Mouse (Mus musculus): Measurements from ENCODE around the gene Notch2. TPM values are rescaled to one million over a fixed set of nuclear protein-coding genes. Genes with fewer than 3 reads are reported as not detected.
A peak's percentile ranks its signal among the peaks of the same experiment; 100 is the strongest.

The Notch2 gene
- polyA plus RNA-seq, 1 experiment, result 16.3 TPM

DNA sequence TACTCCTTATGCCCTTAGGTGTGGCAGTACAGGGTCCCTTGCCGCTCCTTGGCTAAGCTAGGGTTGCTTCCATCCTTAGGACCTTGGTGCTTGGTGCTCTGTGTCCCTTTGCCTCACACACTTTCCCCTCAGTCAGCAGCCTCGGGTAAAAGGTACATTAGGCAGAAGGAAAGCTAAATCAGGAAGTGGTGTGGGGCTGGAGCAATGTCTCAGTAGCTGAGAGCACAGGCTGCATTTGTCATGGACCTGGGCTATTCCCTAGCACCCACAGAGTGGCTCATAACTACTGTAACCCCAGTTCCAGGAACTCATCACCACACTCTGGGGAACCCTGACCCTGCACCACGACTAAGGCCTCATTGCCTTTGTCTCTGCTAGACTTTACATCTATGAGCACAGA is 53.1 kb downstream of the Notch2 start:
- peaks cover 12% of the 10 kb centered on the region for H3K4me1 ChIP-seq (ENCODE audit: control insufficient read depth, insufficient read depth, low read length)
- TF ChIP-seq POLR2A (IDR thresholded peaks at IDR 0.05; ENCODE audit: low read depth, low read length), result no peak
- TF ChIP-seq CTCF (conservative IDR thresholded peaks at IDR 0.05; ENCODE audit: insufficient read depth, insufficient read length, low read depth, low read length), result no peak
- no peaks in the 10 kb centered on the region for H3K27me3 ChIP-seq (replicated peaks; ENCODE audit: control insufficient read depth, insufficient read depth, low read length)
- WGBS, result 51% methylated on average over 3 of the region's 3 CpGs
- H3K27ac ChIP-seq (ENCODE audit: insufficient read depth, low read depth, low read length), result no peak overlapping the region
- no peak for DNase-seq
- no peak overlapping the region for H3K4me3 ChIP-seq (ENCODE audit: insufficient read depth, low read depth, low read length)
- no peaks in the 10 kb centered on the region for H3K36me3 ChIP-seq (ENCODE audit: control insufficient read depth, insufficient read depth, low read length)

DNA sequence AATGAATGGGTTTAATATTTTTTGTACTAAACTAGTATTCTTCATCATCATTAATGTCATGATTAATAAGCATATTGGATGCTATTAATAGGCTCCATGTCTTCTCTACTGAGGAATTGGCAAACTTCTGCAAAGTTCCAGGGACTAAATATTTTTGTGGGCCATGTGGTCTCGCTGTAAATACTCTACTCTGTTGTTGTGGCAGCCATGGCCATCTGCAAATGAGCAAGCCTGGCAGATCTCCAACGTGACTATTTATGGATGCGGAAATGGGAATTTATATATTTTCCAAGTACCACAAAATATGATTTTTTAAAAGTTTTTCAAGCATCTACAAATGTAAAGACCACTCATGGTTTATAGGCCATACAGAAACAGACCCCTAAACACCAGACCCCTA is 54.1 kb downstream of the Notch2 start:
- TF ChIP-seq POLR2A (IDR thresholded peaks at IDR 0.05; ENCODE audit: low read depth, low read length) (no peak), CTCF (conservative IDR thresholded peaks at IDR 0.05; ENCODE audit: insufficient read depth, insufficient read length, low read depth, low read length) (no peak)
- Histone ChIP-seq H3K27me3 (replicated peaks; ENCODE audit: control insufficient read depth, insufficient read depth, low read length) (no peaks in the 10 kb centered on the region), H3K36me3 (ENCODE audit: control insufficient read depth, insufficient read depth, low read length) (no peaks in the 10 kb centered on the region), H3K27ac (ENCODE audit: insufficient read depth, low read depth, low read length) (no peak overlapping the region), H3K4me1 (ENCODE audit: control insufficient read depth, insufficient read depth, low read length) (peaks cover 12% of the 10 kb centered on the region), H3K4me3 (ENCODE audit: insufficient read depth, low read depth, low read length) (no peak overlapping the region)
- DNase-seq, result no peak
- WGBS, result 70% methylated on average over 3 of the region's 3 CpGs

DNA sequence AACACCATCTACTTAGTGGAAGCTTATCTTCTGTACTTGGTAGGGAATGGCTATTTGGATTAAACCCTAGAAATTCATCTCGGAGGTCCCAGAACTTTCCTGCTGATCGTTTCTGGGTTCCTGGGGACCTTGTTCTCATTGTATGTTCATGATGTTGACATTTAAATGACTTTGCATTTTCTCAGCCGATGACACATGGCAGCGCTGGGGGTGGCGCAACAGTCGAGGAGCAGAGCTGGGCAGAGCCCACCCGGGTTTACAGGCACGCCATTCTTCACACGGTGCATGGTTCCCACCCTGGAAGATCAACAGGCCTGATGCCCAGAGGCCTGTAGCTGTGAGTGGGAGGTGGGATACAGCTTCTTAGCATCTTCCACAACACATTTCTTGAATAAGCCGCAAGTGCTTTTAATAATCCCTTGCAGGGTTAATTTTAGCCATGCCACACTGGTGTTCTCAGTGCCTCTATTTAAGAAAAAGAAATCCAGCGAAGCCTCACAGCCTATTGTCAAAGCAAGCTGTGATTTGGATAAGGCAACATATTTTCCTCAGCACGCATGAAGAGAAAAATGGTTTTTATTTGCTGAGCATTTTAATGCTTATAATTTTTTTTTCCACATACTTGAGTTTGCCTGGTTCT is 54.6 kb downstream of the Notch2 start:
- Histone ChIP-seq H3K36me3 (ENCODE audit: control insufficient read depth, insufficient read depth, low read length) (no peaks in the 10 kb centered on the region), H3K27ac (ENCODE audit: insufficient read depth, low read depth, low read length) (no peak overlapping the region), H3K4me1 (ENCODE audit: control insufficient read depth, insufficient read depth, low read length) (peaks cover 9% of the 10 kb centered on the region), H3K27me3 (replicated peaks; ENCODE audit: control insufficient read depth, insufficient read depth, low read length) (no peaks in the 10 kb centered on the region), H3K4me3 (ENCODE audit: insufficient read depth, low read depth, low read length) (no peak overlapping the region)
- DNase-seq, result no peak
- 82% methylated on average over 12 of the region's 12 CpGs for WGBS
- no peak for TF ChIP-seq POLR2A (IDR thresholded peaks at IDR 0.05; ENCODE audit: low read depth, low read length)
- no peak for TF ChIP-seq CTCF (conservative IDR thresholded peaks at IDR 0.05; ENCODE audit: insufficient read depth, insufficient read length, low read depth, low read length)

DNA sequence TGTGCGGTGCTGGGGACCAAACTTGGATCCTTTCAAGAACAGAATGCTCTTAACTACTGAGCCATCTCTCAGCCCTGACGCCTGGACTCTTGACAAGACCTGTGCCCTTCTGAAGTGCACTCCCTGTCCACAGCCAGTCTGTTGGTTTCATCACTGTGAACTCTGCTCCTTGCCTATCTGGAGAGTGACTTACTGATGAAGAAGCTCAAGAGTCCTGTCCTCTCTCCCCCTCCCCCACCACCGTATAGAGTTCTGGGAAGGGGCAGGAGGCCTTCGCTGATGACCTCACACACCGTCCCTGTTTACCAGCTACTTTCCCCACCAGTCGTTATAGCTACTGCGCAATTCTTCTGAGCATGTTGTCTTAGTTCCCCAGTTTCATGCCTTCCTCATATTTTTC is 55.8 kb downstream of the Notch2 start:
- Histone ChIP-seq H3K27ac (ENCODE audit: insufficient read depth, low read depth, low read length) (no peak overlapping the region), H3K36me3 (ENCODE audit: control insufficient read depth, insufficient read depth, low read length) (no peaks in the 10 kb centered on the region; the same call in 1 of the 2 replicates), H3K27me3 (replicated peaks; ENCODE audit: control insufficient read depth, insufficient read depth, low read length) (no peaks in the 10 kb centered on the region), H3K4me3 (ENCODE audit: insufficient read depth, low read depth, low read length) (no peak overlapping the region), H3K4me1 (ENCODE audit: control insufficient read depth, insufficient read depth, low read length) (peaks cover 4% of the 10 kb centered on the region; the same call in 1 of the 2 replicates)
- TF ChIP-seq POLR2A (IDR thresholded peaks at IDR 0.05; ENCODE audit: low read depth, low read length) (no peak), CTCF (conservative IDR thresholded peaks at IDR 0.05; ENCODE audit: insufficient read depth, insufficient read length, low read depth, low read length) (no peak)
- DNase-seq, result peak; percentile 53
- 66% methylated on average over 7 of the region's 7 CpGs for WGBS

DNA sequence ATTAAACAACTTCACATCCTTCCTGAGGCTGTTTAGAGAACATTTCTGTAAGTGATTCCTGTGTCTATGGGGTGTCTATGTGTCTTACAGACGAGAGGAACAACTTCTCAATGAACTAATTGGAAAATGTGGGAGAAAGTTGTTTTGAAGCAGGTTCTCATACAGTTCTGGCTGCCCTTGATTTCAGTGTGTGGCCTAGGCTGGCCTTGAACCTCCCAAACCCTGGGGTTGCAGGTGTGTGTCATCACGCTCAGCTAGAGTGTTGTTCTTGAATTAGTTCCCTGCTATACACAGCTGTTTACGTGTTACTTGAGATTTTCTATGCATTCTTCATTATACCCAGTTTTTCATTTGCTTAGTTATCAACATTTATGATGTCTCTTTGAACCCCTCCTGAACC is 56.5 kb downstream of the Notch2 start:
- no peaks in the 10 kb centered on the region; the same call in 1 of the 2 replicates for H3K36me3 ChIP-seq (ENCODE audit: control insufficient read depth, insufficient read depth, low read length)
- peaks cover 4% of the 10 kb centered on the region; the same call in 1 of the 2 replicates for H3K4me1 ChIP-seq (ENCODE audit: control insufficient read depth, insufficient read depth, low read length)
- DNase-seq, result no peak
- no peak overlapping the region for H3K27ac ChIP-seq (ENCODE audit: insufficient read depth, low read depth, low read length)
- WGBS, result 89% methylated on average over 3 of the region's 3 CpGs
- H3K27me3 ChIP-seq (replicated peaks; ENCODE audit: control insufficient read depth, insufficient read depth, low read length), result no peaks in the 10 kb centered on the region
- no peak overlapping the region for H3K4me3 ChIP-seq (ENCODE audit: insufficient read depth, low read depth, low read length)
- TF ChIP-seq CTCF (conservative IDR thresholded peaks at IDR 0.05; ENCODE audit: insufficient read depth, insufficient read length, low read depth, low read length) (no peak), POLR2A (IDR thresholded peaks at IDR 0.05; ENCODE audit: low read depth, low read length) (no peak)

DNA sequence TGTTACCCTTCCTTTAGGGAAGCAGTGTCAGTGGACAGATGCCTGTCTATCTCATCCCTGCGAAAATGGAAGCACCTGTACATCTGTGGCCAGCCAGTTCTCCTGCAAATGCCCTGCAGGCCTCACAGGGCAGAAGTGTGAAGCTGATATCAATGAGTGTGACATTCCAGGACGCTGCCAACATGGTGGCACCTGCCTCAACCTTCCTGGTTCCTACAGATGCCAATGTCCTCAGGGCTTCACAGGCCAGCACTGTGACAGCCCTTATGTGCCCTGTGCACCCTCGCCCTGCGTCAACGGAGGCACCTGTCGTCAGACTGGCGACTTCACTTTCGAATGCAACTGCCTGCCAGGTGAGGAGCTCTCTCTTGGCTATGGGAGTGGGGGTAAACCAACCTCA is 59.2 kb downstream of the Notch2 start:
- H3K4me3 ChIP-seq (ENCODE audit: insufficient read depth, low read depth, low read length), result no peak overlapping the region
- no peak for DNase-seq
- TF ChIP-seq CTCF (conservative IDR thresholded peaks at IDR 0.05; ENCODE audit: insufficient read depth, insufficient read length, low read depth, low read length) (no peak), POLR2A (IDR thresholded peaks at IDR 0.05; ENCODE audit: low read depth, low read length) (no peak)
- 89% methylated on average over 8 of the region's 8 CpGs for WGBS
- H3K36me3 ChIP-seq (ENCODE audit: control insufficient read depth, insufficient read depth, low read length), result no peaks in the 10 kb centered on the region; the same call in 1 of the 2 replicates
- H3K27me3 ChIP-seq (replicated peaks; ENCODE audit: control insufficient read depth, insufficient read depth, low read length), result no peaks in the 10 kb centered on the region
- H3K27ac ChIP-seq (ENCODE audit: insufficient read depth, low read depth, low read length), result no peak overlapping the region
- H3K4me1 ChIP-seq (ENCODE audit: control insufficient read depth, insufficient read depth, low read length), result no peaks in the 10 kb centered on the region

DNA sequence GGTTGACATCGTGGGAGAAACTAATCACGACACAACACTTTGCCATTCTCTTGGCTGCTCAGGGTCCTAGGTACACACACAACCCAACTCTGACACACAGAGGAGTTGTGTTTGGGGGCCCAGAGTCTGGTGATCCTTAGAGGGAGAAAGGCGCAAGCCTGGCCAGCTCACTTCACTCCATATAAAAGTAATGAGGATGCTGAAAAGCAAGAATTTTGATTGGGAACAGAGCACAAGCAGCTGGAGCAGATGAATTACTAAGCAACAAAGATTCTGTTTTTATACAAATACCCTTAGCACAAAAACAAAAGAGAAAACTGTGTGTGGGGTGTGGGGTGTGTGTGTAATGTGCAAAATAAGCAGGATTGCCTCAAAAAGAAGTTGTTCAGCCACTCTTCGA is 60.2 kb downstream of the Notch2 start:
- DNase-seq, result no peak
- Histone ChIP-seq H3K4me1 (ENCODE audit: control insufficient read depth, insufficient read depth, low read length) (no peaks in the 10 kb centered on the region), H3K27ac (ENCODE audit: insufficient read depth, low read depth, low read length) (no peak overlapping the region), H3K27me3 (replicated peaks; ENCODE audit: control insufficient read depth, insufficient read depth, low read length) (no peaks in the 10 kb centered on the region), H3K36me3 (ENCODE audit: control insufficient read depth, insufficient read depth, low read length) (no peaks in the 10 kb centered on the region; the same call in 1 of the 2 replicates), H3K4me3 (ENCODE audit: insufficient read depth, low read depth, low read length) (no peak overlapping the region)
- TF ChIP-seq CTCF (conservative IDR thresholded peaks at IDR 0.05; ENCODE audit: insufficient read depth, insufficient read length, low read depth, low read length) (no peak), POLR2A (IDR thresholded peaks at IDR 0.05; ENCODE audit: low read depth, low read length) (no peak)
- 79% methylated on average over 4 of the region's 4 CpGs for WGBS

Measured in kidney, adult 2 months (tissue).